Mouse (Mus musculus) c-Kit-positive CD71-negative TER-119-negative erythroid progenitor cells, embryonic 14.5 days (primary cell): ENCODE results near the gene Gad1.

ENCODE experiments used
- DNase-seq: peaks from one replicate; pipeline ENCODE4 v3.0.0-alpha.2; 2013; ENCODE audit warnings: low read depth

Gene Gad1

GRCm38 (mm10) chr2:70564646-70565315 lies 11.9 kb downstream of the Gad1 start:
- DNase-seq = no peak

- no peak for DNase-seq
These were observed 13.1 kb downstream of the Gad1 start for GRCm38 (mm10) chr2:70565651-70566602.

- no peak for DNase-seq
These were observed 13.7 kb downstream of the Gad1 start for GRCm38 (mm10) chr2:70566603-70566981.

GRCm38 (mm10) chr2:70567071-70567681 lies 14.3 kb downstream of the Gad1 start:
- no peak for DNase-seq

GRCm38 (mm10) chr2:70567682-70568077 lies 14.8 kb downstream of the Gad1 start:
- DNase-seq = no peak

GRCm38 (mm10) chr2:70568198-70568941 lies 15.5 kb downstream of the Gad1 start:
- no peak for DNase-seq

- no peak for DNase-seq
These were observed 18.8 kb downstream of the Gad1 start for GRCm38 (mm10) chr2:70571698-70572097.

GRCm38 (mm10) chr2:70572251-70572650 lies 19.4 kb downstream of the Gad1 start:
- no peak for DNase-seq

- DNase-seq = no peak
These were observed 20.8 kb downstream of the Gad1 start for GRCm38 (mm10) chr2:70573544-70574210.

- no peak for DNase-seq
These were observed 35.3 kb downstream of the Gad1 start for GRCm38 (mm10) chr2:70588200-70588599.

GRCm38 (mm10) chr2:70592432-70592831 lies 39.6 kb downstream of the Gad1 start:
- DNase-seq = no peak

- no peak for DNase-seq
These were observed 40.8 kb downstream of the Gad1 start for GRCm38 (mm10) chr2:70593670-70594069.

GRCm38 (mm10) chr2:70595896-70596295 lies 43.0 kb downstream of the Gad1 start:
- DNase-seq = no peak

GRCm38 (mm10) chr2:70609769-70610168 lies 56.9 kb downstream of the Gad1 start:
- DNase-seq = no peak

- DNase-seq = no peak
These were observed 62.0 kb downstream of the Gad1 start for GRCm38 (mm10) chr2:70614745-70615351.

- DNase-seq = no peak
These were observed 63.2 kb downstream of the Gad1 start for GRCm38 (mm10) chr2:70616076-70616475.

GRCm38 (mm10) chr2:70616617-70617016 lies 63.7 kb downstream of the Gad1 start:
- DNase-seq = no peak

GRCm38 (mm10) chr2:70619232-70619835 lies 66.5 kb downstream of the Gad1 start:
- DNase-seq = no peak

GRCm38 (mm10) chr2:70620225-70620624 lies 67.4 kb downstream of the Gad1 start:
- no peak for DNase-seq

- no peak for DNase-seq
These were observed 69.4 kb downstream of the Gad1 start for GRCm38 (mm10) chr2:70622244-70622643.

- DNase-seq = no peak
These were observed 72.9 kb downstream of the Gad1 start for GRCm38 (mm10) chr2:70625761-70626160.
